Mouse (Mus musculus) neural tube, embryonic 15.5 days (tissue): ENCODE measurements at regions not wholly inside any gene's neighbourhood (a gene's known extent, or its start where the extent isn't known, plus 50 kb on each side); places are given as distances from the start of the nearest gene placed in this dataset.
"Not testable (repeated sequence)": the region's sequence is repeated elsewhere in the genome, so short reads cannot be mapped to it uniquely, and the experiment has no call there.

Experiments used
- ATAC-seq: fragments of 200-750 bp; cut with Nextera tagmentation; 2 replicates; pipeline ENCODE4 v1.8.0; 2017; ENCODE audit warnings: mild to moderate bottlenecking, moderate TSS enrichment, moderate library complexity; ENCODE audit not compliant: low FRiP score
- H3K27ac ChIP-seq: fragments of 300-500 bp; sonication (generic); replicated peaks from 2 replicates; pipeline ENCODE4 v1.5.1; 2015; ENCODE audit warnings: mild to moderate bottlenecking, inconsistent platforms
- H3K27me3 ChIP-seq: fragments of 300-500 bp; sonication (generic); replicated peaks from 2 replicates; pipeline ENCODE4 v1.6.1; 2015; ENCODE audit warnings: inconsistent platforms
- H3K36me3 ChIP-seq: fragments of 300-500 bp; sonication (generic); 2 replicates; pipeline ENCODE4 v1.6.1; 2015; ENCODE audit warnings: inconsistent platforms
- H3K4me1 ChIP-seq: fragments of 300-500 bp; sonication (generic); 2 replicates; pipeline ENCODE4 v1.6.1; 2015; ENCODE audit warnings: inconsistent platforms
- H3K4me2 ChIP-seq: fragments of 300-500 bp; sonication (generic); 2 replicates; pipeline ENCODE4 v1.6.1; 2015; ENCODE audit warnings: inconsistent platforms, mild to moderate bottlenecking, moderate library complexity
- H3K4me3 ChIP-seq: fragments of 300-500 bp; sonication (generic); replicated peaks from 2 replicates; pipeline ENCODE4 v1.5.1; 2015; ENCODE audit warnings: mild to moderate bottlenecking, inconsistent platforms
- H3K9ac ChIP-seq: fragments of 300-500 bp; sonication (generic); replicated peaks from 2 replicates; pipeline ENCODE4 v1.6.1; 2015; ENCODE audit warnings: mild to moderate bottlenecking, inconsistent platforms
- H3K9me3 ChIP-seq: fragments of 300-500 bp; sonication (generic); replicated peaks from 2 replicates; pipeline ENCODE4 v1.6.1; 2016; ENCODE audit warnings: inconsistent platforms
- WGBS: fragments of 180-500 bp; shearing (Covaris S2); methylation state at CpG from one replicate; pipeline ENCODE4 v1.1.7; 2015; ENCODE audit warnings: mixed read lengths; 5-methylcytosine and 5-hydroxymethylcytosine counted together

- H3K36me3 ChIP-seq, H3K4me2 ChIP-seq, H3K9me3 ChIP-seq, H3K4me3 ChIP-seq, H3K27ac ChIP-seq, H3K9ac ChIP-seq, H3K4me1 ChIP-seq, ATAC-seq, H3K27me3 ChIP-seq: not testable (repeated sequence)
- 43% methylated on average over 4 of the region's 4 CpGs for WGBS
Measured at GRCm38 (mm10) chr12:21680026-21680425, 262.6 kb upstream of the Ywhaq start.

GRCm38 (mm10) chr12:21649381-21649780 is 231.9 kb upstream of the Ywhaq start:
- H3K9me3 ChIP-seq = peaks cover 29% of the 10 kb centered on the region
- not testable (repeated sequence) for H3K4me2 ChIP-seq, H3K4me3 ChIP-seq, H3K27me3 ChIP-seq, H3K36me3 ChIP-seq, H3K4me1 ChIP-seq, ATAC-seq, H3K9ac ChIP-seq, H3K27ac ChIP-seq
- 90% methylated on average over 8 of the region's 8 CpGs for WGBS

- ATAC-seq, H3K27me3 ChIP-seq, H3K36me3 ChIP-seq, H3K4me3 ChIP-seq, H3K4me2 ChIP-seq, H3K9ac ChIP-seq, H3K27ac ChIP-seq, H3K9me3 ChIP-seq, H3K4me1 ChIP-seq: not testable (repeated sequence)
- WGBS = 16% methylated on average over 2 of the region's 2 CpGs
Measured at GRCm38 (mm10) chr12:21613781-21614180, 196.3 kb upstream of the Ywhaq start.

GRCm38 (mm10) chr12:21568415-21569040 is 151.1 kb upstream of the Ywhaq start:
- Histone ChIP-seq H3K9ac (no peak overlapping the region), H3K36me3 (no peaks in the 10 kb centered on the region), H3K4me1 (no peaks in the 10 kb centered on the region), H3K27me3 (no peaks in the 10 kb centered on the region), H3K27ac (no peak overlapping the region), H3K4me3 (no peak overlapping the region), H3K4me2 (no peak overlapping the region), H3K9me3 (no peaks in the 10 kb centered on the region)
- 82% methylated on average over 7 of the region's 7 CpGs for WGBS
- ATAC-seq = no peak

- WGBS = 52% methylated on average over 2 of the region's 2 CpGs
- H3K9ac ChIP-seq, H3K4me3 ChIP-seq, H3K27me3 ChIP-seq, H3K4me1 ChIP-seq, ATAC-seq, H3K9me3 ChIP-seq, H3K36me3 ChIP-seq, H3K27ac ChIP-seq: not testable (repeated sequence)
- H3K4me2 ChIP-seq = peak overlapping the region; percentile 68
Measured at GRCm38 (mm10) chr12:21543962-21544361, 126.5 kb upstream of the Ywhaq start.

- peak overlapping the region; percentile 42 for H3K9ac ChIP-seq
- H3K36me3 ChIP-seq, H3K27me3 ChIP-seq, H3K27ac ChIP-seq, H3K4me1 ChIP-seq, H3K9me3 ChIP-seq: not testable (repeated sequence)
- WGBS = 3% methylated on average over 33 of the region's 34 CpGs
- peak overlapping the region; percentile 68 for H3K4me2 ChIP-seq
- peak overlapping the region; percentile 47 for H3K4me3 ChIP-seq
- ATAC-seq = peak; percentile 90
Measured at GRCm38 (mm10) chr12:21543153-21543894, 125.9 kb upstream of the Ywhaq start.

GRCm38 (mm10) chr12:21531766-21532165 is 114.3 kb upstream of the Ywhaq start:
- no peak overlapping the region for H3K9ac ChIP-seq
- no peaks in the 10 kb centered on the region for H3K36me3 ChIP-seq
- no peaks in the 10 kb centered on the region for H3K4me1 ChIP-seq
- H3K9me3 ChIP-seq = no peaks in the 10 kb centered on the region
- H3K27ac ChIP-seq = no peak overlapping the region
- H3K4me3 ChIP-seq = no peak overlapping the region
- H3K4me2 ChIP-seq = no peak overlapping the region
- no peaks in the 10 kb centered on the region for H3K27me3 ChIP-seq
- ATAC-seq = no peak
- 95% methylated on average over 3 of the region's 3 CpGs for WGBS

GRCm38 (mm10) chr12:21529367-21529766 is 111.9 kb upstream of the Ywhaq start:
- H3K27ac ChIP-seq, ATAC-seq: not testable (repeated sequence)

GRCm38 (mm10) chr12:21527336-21527735 is 109.9 kb upstream of the Ywhaq start:
- not testable (repeated sequence) for ATAC-seq, H3K4me2 ChIP-seq, H3K4me3 ChIP-seq, H3K9ac ChIP-seq, H3K4me1 ChIP-seq, H3K27me3 ChIP-seq, H3K27ac ChIP-seq, H3K36me3 ChIP-seq, H3K9me3 ChIP-seq
- 86% methylated on average over 8 of the region's 8 CpGs for WGBS

More at GRCm38 (mm10) chr12:21529367-21529766, 111.9 kb upstream of the Ywhaq start:
- H3K9me3 ChIP-seq, H3K27me3 ChIP-seq, H3K36me3 ChIP-seq, H3K4me1 ChIP-seq, H3K9ac ChIP-seq, H3K4me3 ChIP-seq, H3K4me2 ChIP-seq: not testable (repeated sequence)
- WGBS = 86% methylated on average over 3 of the region's 3 CpGs

GRCm38 (mm10) chr12:21526906-21527305 is 109.5 kb upstream of the Ywhaq start:
- H3K27me3 ChIP-seq, H3K4me1 ChIP-seq, H3K36me3 ChIP-seq, H3K27ac ChIP-seq, H3K9ac ChIP-seq, H3K4me2 ChIP-seq, ATAC-seq, H3K4me3 ChIP-seq, H3K9me3 ChIP-seq: not testable (repeated sequence)
- WGBS = 87% methylated on average over 2 of the region's 2 CpGs

GRCm38 (mm10) chr12:21525567-21525966 is 108.1 kb upstream of the Ywhaq start:
- H3K27me3 ChIP-seq, H3K27ac ChIP-seq, H3K4me3 ChIP-seq, H3K9me3 ChIP-seq, H3K4me1 ChIP-seq, H3K9ac ChIP-seq, H3K36me3 ChIP-seq, ATAC-seq, H3K4me2 ChIP-seq: not testable (repeated sequence)
- 33% methylated on average over 6 of the region's 6 CpGs for WGBS

GRCm38 (mm10) chr12:21522621-21523020 is 105.2 kb upstream of the Ywhaq start:
- Histone ChIP-seq H3K36me3 (no peaks in the 10 kb centered on the region), H3K27me3 (no peaks in the 10 kb centered on the region), H3K27ac (no peak overlapping the region), H3K4me3 (no peak overlapping the region), H3K9ac (no peak overlapping the region), H3K4me1 (no peaks in the 10 kb centered on the region), H3K4me2 (no peak overlapping the region), H3K9me3 (no peaks in the 10 kb centered on the region)
- ATAC-seq = no peak
- WGBS = 52% methylated on average over 3 of the region's 3 CpGs
